Mouse (Mus musculus): ENCODE results near the gene Ankrd66.
"Not testable (repeated sequence)": the region's sequence is repeated elsewhere in the genome, so short reads cannot be mapped to it uniquely, and the experiment has no call there.

The Ankrd66 gene

DNA sequence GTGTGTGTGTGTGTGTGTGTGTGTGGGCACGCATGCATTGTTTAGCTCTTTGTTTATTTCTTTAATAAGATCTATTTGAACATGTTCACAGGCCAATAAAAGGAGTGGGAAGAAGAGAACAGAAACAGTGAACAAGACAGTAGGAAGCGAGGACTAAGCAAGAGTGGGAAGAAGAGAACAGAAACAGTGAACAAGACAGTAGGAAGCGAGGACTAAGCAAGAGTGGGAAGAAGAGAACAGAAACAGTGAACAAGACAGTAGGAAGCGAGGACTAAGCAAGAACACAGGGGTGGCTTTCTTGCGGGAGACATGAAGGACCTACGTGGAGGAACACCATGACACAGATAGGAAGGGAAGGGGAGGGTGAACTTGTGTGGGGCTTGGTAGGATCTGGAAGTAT is 6.6 kb downstream of the Ankrd66 start:
- DNase-seq (ENCODE audit: low spot score) = not testable (repeated sequence)

- DNase-seq (ENCODE audit: low spot score) = no peak
These were observed 8.8 kb downstream of the Ankrd66 start for GRCm38 (mm10) chr17:43534362-43535222.

DNA sequence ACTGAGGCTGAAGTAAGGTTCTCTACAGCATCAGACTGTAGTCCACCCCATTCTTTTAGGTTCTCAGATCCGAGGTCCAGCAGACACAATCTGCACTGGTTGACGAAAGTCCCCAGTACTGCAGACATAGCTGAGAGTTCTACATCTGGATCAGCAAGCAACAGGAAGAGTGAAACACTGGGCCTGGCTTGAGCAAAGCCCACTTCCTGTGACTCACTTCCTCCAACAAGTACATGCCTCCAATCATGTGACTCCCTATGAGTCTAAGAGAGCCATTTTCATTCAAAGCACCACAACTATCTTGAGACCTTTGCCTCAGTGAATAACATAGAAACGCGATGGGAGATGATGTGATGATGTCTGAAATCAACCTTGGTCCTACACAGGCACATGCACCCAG is 12.2 kb downstream of the Ankrd66 start:
- no peak for DNase-seq (ENCODE audit: low spot score)

- DNase-seq (ENCODE audit: low spot score) = no peak
These were observed 12.9 kb downstream of the Ankrd66 start for GRCm38 (mm10) chr17:43530507-43530906.

DNA sequence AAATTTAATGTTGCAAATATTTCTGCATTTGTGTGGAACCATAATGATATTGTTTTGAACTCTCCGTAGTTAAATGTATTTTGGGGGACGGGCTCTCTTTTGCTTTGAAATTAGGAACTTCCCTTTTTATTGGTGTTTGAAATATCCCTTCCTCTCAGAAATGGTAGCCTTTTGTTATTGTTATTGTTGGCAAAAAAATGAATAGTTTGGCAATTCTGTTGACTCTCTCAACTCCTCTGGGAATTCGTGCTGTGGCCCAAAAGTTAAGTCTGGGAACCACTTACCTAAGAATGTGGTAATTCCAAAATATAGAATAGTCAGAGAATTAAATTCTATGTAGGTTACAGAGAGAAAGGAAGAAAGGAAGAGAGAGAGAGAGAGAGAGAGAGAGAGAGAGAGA is 23.3 kb downstream of the Ankrd66 start:
- no peak for DNase-seq (ENCODE audit: low spot score)

DNA sequence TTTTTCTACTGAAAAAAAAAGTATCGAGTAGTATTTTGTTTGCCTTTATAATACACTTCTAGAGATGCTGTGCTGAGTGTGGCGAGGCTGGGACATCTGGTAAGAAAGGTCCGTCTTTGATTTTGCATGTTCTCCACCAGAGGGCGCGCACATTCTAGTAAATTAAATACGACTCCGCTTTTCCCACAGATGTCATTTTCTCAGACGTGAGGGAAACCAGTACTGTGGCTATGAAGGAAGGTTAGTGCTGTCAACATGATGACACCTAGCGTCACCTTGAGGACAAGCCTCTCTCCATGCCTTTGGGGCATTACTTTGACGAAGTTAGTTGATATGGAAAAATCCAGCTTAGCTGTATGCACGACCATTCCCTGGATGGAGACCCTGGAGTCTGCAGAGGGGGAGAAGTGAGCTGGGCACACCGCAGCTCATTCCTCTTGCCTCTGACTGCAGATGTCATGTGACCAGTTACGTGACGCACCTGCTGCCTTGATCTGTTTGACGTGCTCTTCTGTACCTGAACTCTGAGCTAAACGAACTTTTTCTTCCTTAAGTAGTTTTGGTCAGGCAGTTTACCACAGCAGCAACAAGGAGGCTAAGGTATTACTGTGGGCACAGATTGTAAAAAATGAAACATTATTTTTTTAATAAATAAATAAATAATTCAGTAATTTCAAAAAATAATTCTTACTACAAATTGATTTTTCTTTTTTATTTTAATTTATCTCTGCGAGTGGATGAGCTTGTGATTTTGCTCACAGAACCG is 24.6 kb downstream of the Ankrd66 start:
- peak; percentile 44 for DNase-seq (ENCODE audit: low spot score)

- no peak for DNase-seq (ENCODE audit: low spot score)
These were observed 32.7 kb downstream of the Ankrd66 start for GRCm38 (mm10) chr17:43510782-43511181.

- no peak for DNase-seq (ENCODE audit: low spot score)
These were observed 38.9 kb downstream of the Ankrd66 start for GRCm38 (mm10) chr17:43504594-43504934.

DNA sequence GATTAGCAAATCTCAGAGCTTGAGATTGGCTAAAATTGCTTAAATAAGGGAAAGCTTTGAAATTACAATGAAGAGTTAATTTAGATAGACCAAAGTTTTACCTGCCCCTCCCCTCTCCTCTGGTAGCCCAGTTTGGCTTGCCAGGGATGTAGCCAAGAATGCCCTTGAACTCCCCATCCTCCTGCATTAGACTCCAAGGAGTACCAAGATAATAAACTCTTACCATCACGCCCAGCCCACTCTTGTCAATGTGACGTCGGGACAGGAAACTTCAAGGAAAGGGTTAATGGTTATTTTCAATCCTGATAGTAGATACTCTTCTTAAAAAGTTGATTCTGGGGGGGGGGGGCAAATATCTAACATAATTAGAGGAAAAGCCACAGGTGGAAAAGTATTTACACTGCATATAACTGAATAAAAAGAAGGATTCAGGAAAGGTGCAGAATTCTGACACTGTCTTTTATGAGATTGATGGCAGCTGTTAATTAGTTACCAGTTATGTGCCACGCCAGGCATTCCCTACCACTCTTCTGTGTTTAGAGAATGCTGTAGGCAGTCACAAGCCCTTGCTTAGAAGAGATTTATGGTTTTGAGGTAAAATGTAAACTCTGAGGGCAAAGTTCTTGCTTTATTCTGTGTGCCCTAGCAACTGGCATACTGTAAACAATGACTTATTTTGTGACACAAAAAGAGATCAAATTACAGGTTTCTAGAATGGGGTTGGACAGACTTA is 39.4 kb downstream of the Ankrd66 start:
- no peak for DNase-seq (ENCODE audit: low spot score)

DNA sequence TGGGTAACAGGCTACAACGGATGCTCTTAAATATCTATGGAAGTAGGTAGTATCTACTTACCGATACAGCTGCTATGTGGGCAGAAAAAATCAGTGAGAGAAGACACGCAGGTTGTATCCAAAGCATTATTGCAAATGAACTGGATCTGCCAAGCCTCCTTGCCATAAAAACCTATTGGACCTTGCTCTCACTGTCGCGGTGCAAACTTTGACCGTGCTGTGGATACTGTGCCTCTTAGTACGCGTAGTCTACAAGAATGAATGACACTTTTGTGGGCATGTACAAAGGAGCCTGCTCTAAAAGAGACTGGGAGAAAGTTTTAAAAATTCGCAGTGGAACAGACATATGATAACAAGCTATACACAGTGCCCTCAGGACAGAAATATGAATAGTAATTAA is 40.8 kb downstream of the Ankrd66 start, which contains the start of gene Mep1a:
Gene Mep1a, minus strand, starts transcription at position 221 of the 400 bp plus-strand sequence.
- no peak for DNase-seq (ENCODE audit: low spot score)

GRCm38 (mm10) chr17:43501631-43502030 is 41.8 kb downstream of the Ankrd66 start:
- no peak for DNase-seq (ENCODE audit: low spot score)

DNA sequence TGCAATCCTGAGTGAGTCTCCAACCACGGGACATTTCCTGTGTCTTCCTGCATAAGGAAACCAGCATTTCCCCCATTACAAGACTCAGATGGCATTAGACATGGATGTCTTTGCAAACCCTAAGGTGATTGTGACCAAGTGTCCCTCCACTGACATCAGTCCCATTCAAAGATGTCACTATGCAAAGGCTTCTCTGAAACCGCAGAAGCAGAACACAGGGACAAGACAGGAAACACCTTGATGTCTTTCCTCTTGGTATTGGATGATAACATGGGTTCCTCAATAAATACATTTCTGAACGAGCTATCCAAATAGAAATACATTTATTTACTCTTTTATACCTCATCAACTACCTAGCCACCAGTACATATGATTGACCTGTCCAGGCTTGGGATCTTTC is 42.2 kb downstream of the Ankrd66 start:
- no peak for DNase-seq (ENCODE audit: low spot score)

DNA sequence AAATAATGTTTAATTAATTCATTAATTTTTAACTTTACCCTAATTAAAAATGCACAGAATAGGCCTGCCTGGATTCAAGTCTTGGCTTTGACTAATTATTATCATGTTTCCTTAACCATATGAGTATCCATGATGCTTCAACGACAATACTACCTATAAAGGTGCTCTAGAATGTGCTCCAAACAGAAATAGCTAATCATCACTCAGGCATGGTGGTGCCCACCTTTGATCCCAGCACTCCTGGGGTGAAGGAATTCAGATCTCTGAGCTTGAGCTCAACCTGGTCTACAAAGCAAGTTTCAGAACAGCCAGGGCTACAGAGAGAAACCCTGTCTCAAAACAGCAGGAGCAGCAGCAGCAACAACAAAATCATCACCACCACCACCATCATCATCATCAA is 42.9 kb downstream of the Ankrd66 start:
- DNase-seq (ENCODE audit: low spot score) = no peak

- DNase-seq (ENCODE audit: low spot score) = no peak
These were observed 45.9 kb downstream of the Ankrd66 start for GRCm38 (mm10) chr17:43497521-43497920.

DNA sequence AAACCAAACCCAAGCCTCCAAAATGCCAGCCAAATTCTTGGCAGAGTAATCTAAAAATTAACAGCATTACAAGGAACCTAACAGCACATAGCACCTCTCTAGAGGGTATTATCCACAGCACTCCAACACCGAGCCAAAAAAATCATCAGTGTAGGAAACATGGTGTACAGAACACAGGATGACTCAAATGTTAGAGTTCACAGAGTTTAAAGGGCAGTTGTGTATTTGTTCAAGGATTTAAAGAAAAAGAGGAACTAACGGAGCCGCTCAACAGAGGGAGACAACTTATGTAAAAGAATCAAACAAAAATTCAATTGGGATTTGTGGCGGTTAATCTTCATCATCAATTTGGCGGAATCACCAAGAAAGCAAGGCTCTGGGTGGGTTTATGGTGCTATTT is 47.9 kb downstream of the Ankrd66 start:
- no peak for DNase-seq (ENCODE audit: low spot score)

GRCm38 (mm10) chr17:43490371-43490770 is 53.1 kb downstream of the Ankrd66 start:
- DNase-seq (ENCODE audit: low spot score) = not testable (repeated sequence)

DNA sequence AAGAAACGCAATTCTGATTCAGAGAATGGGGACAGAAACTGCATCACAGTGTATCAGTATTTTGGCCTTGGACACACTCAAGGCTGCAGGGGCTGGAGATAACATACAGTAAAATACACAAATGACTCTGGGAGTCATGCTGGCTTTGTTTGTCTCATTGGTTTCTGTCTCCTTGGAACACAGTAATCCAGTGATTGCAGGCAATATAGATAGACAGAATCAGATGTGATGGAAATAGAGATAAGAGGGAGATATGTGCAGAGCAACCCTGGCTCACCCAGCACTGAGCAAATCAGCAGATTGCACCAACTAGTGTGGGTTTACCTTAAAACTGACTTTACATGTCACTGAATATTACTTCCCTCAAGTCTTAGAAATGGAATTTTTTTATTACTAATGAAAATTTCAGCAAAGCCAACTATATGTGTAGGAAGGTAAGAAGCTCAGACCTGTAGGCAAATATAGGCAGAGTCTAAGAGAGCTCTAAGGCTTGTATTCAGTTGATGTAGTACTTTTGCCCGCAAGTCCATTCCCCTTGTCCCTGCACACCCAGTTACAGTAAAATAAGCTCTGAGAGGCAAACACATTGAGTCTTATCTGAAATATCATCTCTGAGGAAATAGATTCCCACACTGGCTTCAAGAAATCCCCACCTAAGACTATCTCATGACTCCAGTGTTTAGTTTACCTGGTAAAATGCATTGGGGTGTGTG is 54.8 kb downstream of the Ankrd66 start:
- DNase-seq (ENCODE audit: low spot score) = no peak

GRCm38 (mm10) chr17:43485982-43486381 is 57.5 kb downstream of the Ankrd66 start:
- DNase-seq (ENCODE audit: low spot score) = no peak

All from c-Kit-positive CD71-positive TER-119-positive erythroid progenitor cells, embryonic 14.5 days (primary cell).